Mouse (Mus musculus): ENCODE measurements around the gene Yy1.

- TF ChIP-seq POLR2A (IDR thresholded peaks at IDR 0.05; ENCODE audit: extremely low read depth, insufficient read depth, low read length) (no peak), CTCF (IDR thresholded peaks at IDR 0.05; ENCODE audit: extremely low read depth, insufficient read depth, low read length) (no peak)
Measured at GRCm38 (mm10) chr12:108834337-108834736, 41.6 kb downstream of the Yy1 start.

Measured in cortical plate, adult 2 months (tissue).